Mouse (Mus musculus) ES-E14 (cell line): ENCODE data around the gene Jade1. TPM values are rescaled to one million over a fixed set of nuclear protein-coding genes. Genes with fewer than 3 reads are reported as not detected.

ENCODE experiments used
- DNase-seq: peaks from one replicate; pipeline ENCODE4 v3.0.0-alpha.2; 2013; ENCODE audit warnings: low read depth, low spot score
- H3K27ac ChIP-seq: 2 replicates; pipeline ENCODE4 v1.5.1; 2012; ENCODE audit warnings: low read depth, mild to moderate bottlenecking, low read length, moderate library complexity, mixed read lengths; ENCODE audit not compliant: poor library complexity, insufficient read depth, severe bottlenecking
- H3K36me3 ChIP-seq: 2 replicates; pipeline ENCODE4 v1.6.1; 2012; ENCODE audit warnings: mild to moderate bottlenecking, low read length, moderate library complexity, mixed read lengths; ENCODE audit not compliant: control insufficient read depth, poor library complexity, insufficient read depth, severe bottlenecking
- H3K4me1 ChIP-seq, 2 experiments: fragments of 150-350 bp in 1 of 2; sonication (generic) in 1 of 2; 2 replicates each; pipeline ENCODE4 v1.6.1; 2012; ENCODE audit warnings: low read length in 2 of 2, mild to moderate bottlenecking in 1 of 2, mixed read lengths in 1 of 2; ENCODE audit not compliant: control insufficient read depth in 2 of 2, insufficient read depth in 2 of 2, poor library complexity in 1 of 2
- H3K4me3 ChIP-seq, 2 experiments: fragments of 150-350 bp in 1 of 2; sonication (generic) in 1 of 2; 2 replicates each; pipeline ENCODE4 v1.5.1; 2012; ENCODE audit warnings: low read length in 2 of 2, low read depth in 1 of 2, mild to moderate bottlenecking in 1 of 2, mixed read lengths in 1 of 2; ENCODE audit not compliant: insufficient read depth in 1 of 2, poor library complexity in 1 of 2, severe bottlenecking in 1 of 2
- H3K9ac ChIP-seq: 2 replicates; pipeline ENCODE4 v1.6.1; 2012; ENCODE audit warnings: low read depth, mild to moderate bottlenecking, low read length, mixed read lengths; ENCODE audit not compliant: poor library complexity, insufficient read depth, severe bottlenecking
- H3K9me3 ChIP-seq: fragments of 150-350 bp; sonication (generic); 2 replicates; pipeline ENCODE4 v1.6.1; 2012; ENCODE audit warnings: low read depth, mild to moderate bottlenecking, low read length; ENCODE audit not compliant: control insufficient read depth, insufficient read depth
- CHD2 ChIP-seq: IDR thresholded peaks from 2 replicates; pipeline ENCODE4 v1.6.1; 2014; ENCODE audit warnings: mild to moderate bottlenecking, low read depth, low read length, inconsistent platforms
- HCFC1 ChIP-seq: IDR thresholded peaks from 2 replicates; pipeline ENCODE4 v1.6.1; 2012; ENCODE audit warnings: low read length, inconsistent platforms, borderline replicate concordance; ENCODE audit not compliant: insufficient read depth
- MAFK ChIP-seq: IDR thresholded peaks from 2 replicates; pipeline ENCODE4 v1.6.1; 2014; ENCODE audit warnings: mild to moderate bottlenecking, low read depth, low read length, inconsistent platforms; ENCODE audit not compliant: insufficient read depth
- ZC3H11A ChIP-seq: IDR thresholded peaks from 2 replicates; pipeline ENCODE4 v1.6.1; 2012; ENCODE audit warnings: low read depth, mild to moderate bottlenecking, inconsistent platforms, low read length, borderline replicate concordance
- ZNF384 ChIP-seq: IDR thresholded peaks from 2 replicates; pipeline ENCODE4 v1.6.1; 2012; ENCODE audit warnings: low read depth, low read length, inconsistent platforms
- in situ Hi-C, 2 experiments: fragments of 600-800 bp; cut with MboI; formaldehyde crosslinking; loops; one replicate each; pipeline ENCODE4 v1.15.1; 2025; ENCODE audit warnings: low sequenced_read_pairs in 2 of 2, inconsistent platforms in 1 of 2; ENCODE audit not compliant: unreplicated experiment in 2 of 2
- total RNA-seq: library from RNA; depleted of rRNA; stranded (reverse); fragments of 300-350 nt; gene quantifications from 2 replicates; pipeline ENCODE4 v1.2.3, GENCODE M21; 2012; rRNA removed

The Jade1 gene
- total RNA-seq = 218 and 272 TPM in 2 replicates

- in situ Hi-C loops = no loop called here
- peak within 1 kb of the TSS; percentile 96 for H3K9ac ChIP-seq
- H3K4me3 ChIP-seq = peak within 1 kb of the TSS; percentile 95 to 98
- H3K4me1 ChIP-seq = peaks cover 2 to 4% of the 10 kb centered on the region in 2 experiments; a peak in 3 of 4 replicates
- peak within 1 kb of the TSS; percentile 98 for H3K27ac ChIP-seq
- H3K36me3 ChIP-seq = peaks cover 34% of the 10 kb centered on the region
- TF ChIP-seq MAFK = peak; percentile 19; the same call in 1 of the 2 replicates
- peak; percentile 59; the same call in 1 of the 2 replicates for TF ChIP-seq HCFC1
- TF ChIP-seq ZNF384 = no peak
- TF ChIP-seq CHD2 = no peak
- H3K9me3 ChIP-seq = no peaks in the 10 kb centered on the region
- DNase-seq = peak; percentile 87
Measured at GRCm38 (mm10) chr3:41555491-41556381, at the start of gene Jade1. TSS of gene Jade1 (plus strand) at chr3:41555731.

- H3K27ac ChIP-seq = no peak overlapping the region
- no peak overlapping the region for H3K4me3 ChIP-seq
- no peaks in the 10 kb centered on the region for H3K9me3 ChIP-seq
- no peak for DNase-seq
- in situ Hi-C loops = no loop called here
- H3K9ac ChIP-seq = no peak overlapping the region
- peaks cover 19% of the 10 kb centered on the region for H3K36me3 ChIP-seq
- TF ChIP-seq ZC3H11A (no peak), CHD2 (no peak), HCFC1 (no peak), MAFK (no peak), ZNF384 (no peak)
- no peaks in the 10 kb centered on the region for H3K4me1 ChIP-seq
Measured at GRCm38 (mm10) chr3:41509441-41509840, 46.1 kb upstream of the Jade1 start.

- TF ChIP-seq HCFC1 = no peak
- no peak for TF ChIP-seq ZNF384
- TF ChIP-seq ZC3H11A = no peak
- TF ChIP-seq CHD2 = no peak
- TF ChIP-seq MAFK = no peak
- no peak overlapping the region for H3K9ac ChIP-seq
- DNase-seq = no peak
- H3K27ac ChIP-seq = no peak overlapping the region
- no peak overlapping the region for H3K4me3 ChIP-seq
- H3K9me3 ChIP-seq = no peaks in the 10 kb centered on the region
- H3K36me3 ChIP-seq = peaks cover 24% of the 10 kb centered on the region
- in situ Hi-C loops = no loop called here
- no peaks in the 10 kb centered on the region for H3K4me1 ChIP-seq
Measured at GRCm38 (mm10) chr3:41510191-41510590, 45.3 kb upstream of the Jade1 start.

- DNase-seq = no peak
- no peaks in the 10 kb centered on the region for H3K4me1 ChIP-seq
- H3K36me3 ChIP-seq = peaks cover 24% of the 10 kb centered on the region
- in situ Hi-C loops = no loop called here
- no peak overlapping the region for H3K9ac ChIP-seq
- no peak overlapping the region for H3K27ac ChIP-seq
- no peaks in the 10 kb centered on the region for H3K9me3 ChIP-seq
- TF ChIP-seq HCFC1 = no peak
- TF ChIP-seq MAFK = no peak
- TF ChIP-seq ZNF384 = no peak
- no peak for TF ChIP-seq ZC3H11A
- TF ChIP-seq CHD2 = no peak
- H3K4me3 ChIP-seq = no peak overlapping the region
Measured at GRCm38 (mm10) chr3:41510750-41511149, 44.8 kb upstream of the Jade1 start.
